ENCODE assay signal across 8 mouse cellular contexts in the genomic region with DNA sequence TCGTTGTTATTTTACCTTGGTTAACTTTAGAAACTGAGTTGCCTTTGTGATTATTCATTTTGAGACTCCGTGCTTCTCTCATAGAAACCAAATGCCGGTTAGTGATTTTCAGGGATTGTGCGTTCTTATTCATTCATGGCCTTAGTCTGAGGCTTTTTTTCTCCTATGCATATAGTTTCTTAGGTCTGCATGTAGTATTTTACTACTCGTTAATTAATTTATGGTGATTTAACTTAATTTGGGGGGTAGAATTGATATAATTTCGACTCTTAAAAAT. TPM values are rescaled to one million over a fixed set of nuclear protein-coding genes. Genes with fewer than 3 reads are reported as not detected.
DNase-seq lines count a peak whose midpoint lies in the region; ATAC-seq and TF ChIP-seq lines count a peak whose summit lies in the region.

No protein-coding gene starts in this region.

- peak overlapping the region; percentile 83 for H3K9ac ChIP-seq in hindbrain, embryonic 14.5 days
- peak overlapping the region; percentile 93 for H3K9ac ChIP-seq in midbrain, embryonic 14.5 days (replicated peaks; ENCODE audit: low read length)

- WGBS in hindbrain, embryonic 14.5 days = 3% methylated on average over 6 of the region's 6 CpGs
- WGBS in midbrain, embryonic 14.5 days = 2% methylated on average over 6 of the region's 6 CpGs

- ATAC-seq in hindbrain, embryonic 14.5 days (ENCODE audit: low FRiP score) = no peak
- ATAC-seq in midbrain, embryonic 14.5 days (ENCODE audit: low FRiP score, low TSS enrichment) = no peak

- peak overlapping the region; percentile 93 for H3K4me3 ChIP-seq in cortical plate, adult 2 months (ENCODE audit: insufficient read depth, low read length)
- peak overlapping the region; percentile 58 for H3K4me3 ChIP-seq in hindbrain, embryonic 14.5 days (replicated peaks; ENCODE audit: low read length)
- peak overlapping the region; percentile 52 for H3K4me3 ChIP-seq in midbrain, embryonic 14.5 days (replicated peaks; ENCODE audit: low read depth, low read length)

- peaks cover 1% of the 10 kb centered on the region; the same call in 1 of the 2 replicates for H3K4me1 ChIP-seq in cortical plate, adult 2 months (ENCODE audit: control insufficient read depth, insufficient read depth, low read length)
- H3K4me1 ChIP-seq in hindbrain, embryonic 14.5 days (replicated peaks; ENCODE audit: control insufficient read depth, insufficient read depth, low read length) = peaks cover 19% of the 10 kb centered on the region; the same call in 1 of the 2 replicates
- peaks cover 17% of the 10 kb centered on the region for H3K4me1 ChIP-seq in midbrain, embryonic 14.5 days (ENCODE audit: control insufficient read depth, insufficient read depth, low read length)

- no peak for TF ChIP-seq CTCF in cortical plate, adult 2 months (IDR thresholded peaks at IDR 0.05; ENCODE audit: extremely low read depth, insufficient read depth, low read length)

- H3K4me2 ChIP-seq in hindbrain, embryonic 14.5 days (replicated peaks) = peak overlapping the region; percentile 71
- H3K4me2 ChIP-seq in midbrain, embryonic 14.5 days (ENCODE audit: low read length) = peak overlapping the region; percentile 59

- H3K36me3 ChIP-seq in hindbrain, embryonic 14.5 days (replicated peaks; ENCODE audit: control insufficient read depth, insufficient read depth) = no peaks in the 10 kb centered on the region
- H3K36me3 ChIP-seq in midbrain, embryonic 14.5 days (ENCODE audit: control insufficient read depth, insufficient read depth, low read length) = no peaks in the 10 kb centered on the region

- H3K27me3 ChIP-seq in hindbrain, embryonic 14.5 days (ENCODE audit: control insufficient read depth, insufficient read depth, low read length) = no peaks in the 10 kb centered on the region
- H3K27me3 ChIP-seq in midbrain, embryonic 14.5 days (ENCODE audit: control insufficient read depth, insufficient read depth, low read length) = no peaks in the 10 kb centered on the region

- no peaks in the 10 kb centered on the region for H3K9me3 ChIP-seq in hindbrain, embryonic 14.5 days (ENCODE audit: control insufficient read depth, low read length)
- H3K9me3 ChIP-seq in midbrain, embryonic 14.5 days (ENCODE audit: control insufficient read depth, low read length) = no peaks in the 10 kb centered on the region

- H3K27ac ChIP-seq in cortical plate, adult 2 months (ENCODE audit: insufficient read depth, low read length) = no peak overlapping the region
- H3K27ac ChIP-seq in hindbrain, embryonic 14.5 days = peak overlapping the region; percentile 100
- peak overlapping the region; percentile 100 for H3K27ac ChIP-seq in midbrain, embryonic 14.5 days (replicated peaks; ENCODE audit: low read depth, low read length)

- no peak for TF ChIP-seq POLR2A in cortical plate, adult 2 months (IDR thresholded peaks at IDR 0.05; ENCODE audit: extremely low read depth, insufficient read depth, low read length)

- peak; percentile 10 for DNase-seq in kidney, adult 9 months
- DNase-seq in kidney, postnatal 10 days = no peak
- peak; percentile 36 for DNase-seq in hindbrain, embryonic 14.5 days (ENCODE audit: low spot score)
- peak; percentile 59 for DNase-seq in midbrain, embryonic 14.5 days
- no peak for DNase-seq in thymus, adult 18-20 months
- DNase-seq in adrenal gland, adult 2 months = no peak
- no peak for DNase-seq in adrenal gland, adult (ENCODE audit: inconsistent age in 2 of 2, low spot score in 1 of 2)

RNA-seq across cellular contexts. Expression of a gene that starts 1.4 kb away (rescaled TPM):
- polyA plus RNA-seq in cortical plate, adult 2 months (2012; rRNA removed) = 34.6 and 35.3 TPM in 2 replicates
- 66.3 and 69.0 TPM in 2 replicates for polyA plus RNA-seq in hindbrain, embryonic 14.5 days (2014; fragmentation: Nextera tagmentation; extraction: Ambion mirVana)
- polyA plus RNA-seq in midbrain, embryonic 14.5 days (2014; fragmentation: Nextera tagmentation; extraction: Ambion mirVana) = 86.4 and 115 TPM in 2 replicates
- total RNA-seq in adrenal gland, adult 2 months (2021) = 10 to 100 TPM; 16.2 to 24.4 TPM
- 14.6 and 21.6 TPM in 2 replicates for polyA plus RNA-seq in adrenal gland, adult 2 months (2012; rRNA removed)

RNA-seq across cellular contexts. Expression of a gene that starts 49.6 kb away (rescaled TPM):
- not detected in 2 replicates for polyA plus RNA-seq in cortical plate, adult 2 months (2012; rRNA removed)
- not detected in 2 replicates for polyA plus RNA-seq in hindbrain, embryonic 14.5 days (2014; fragmentation: Nextera tagmentation; extraction: Ambion mirVana)
- polyA plus RNA-seq in midbrain, embryonic 14.5 days (2014; fragmentation: Nextera tagmentation; extraction: Ambion mirVana) = not detected in 2 replicates
- under 1 TPM in 1 of 2 experiments, not detected in 1; 0.52 TPM for total RNA-seq in adrenal gland, adult 2 months (2021)
- not detected in 2 replicates for polyA plus RNA-seq in adrenal gland, adult 2 months (2012; rRNA removed)

RNA-seq across cellular contexts. Expression of a gene that starts 49.6 kb away (rescaled TPM):
- polyA plus RNA-seq in cortical plate, adult 2 months (2012; rRNA removed) = not detected in 2 replicates
- not detected in 2 replicates for polyA plus RNA-seq in hindbrain, embryonic 14.5 days (2014; fragmentation: Nextera tagmentation; extraction: Ambion mirVana)
- polyA plus RNA-seq in midbrain, embryonic 14.5 days (2014; fragmentation: Nextera tagmentation; extraction: Ambion mirVana) = not detected in 2 replicates
- total RNA-seq in adrenal gland, adult 2 months (2021) = not detected
- not detected in 2 replicates for polyA plus RNA-seq in adrenal gland, adult 2 months (2012; rRNA removed)

RNA-seq across cellular contexts. Expression of a gene that starts 55.4 kb away (rescaled TPM):
- 0.26 and 0.27 TPM in 2 replicates for polyA plus RNA-seq in cortical plate, adult 2 months (2012; rRNA removed)
- polyA plus RNA-seq in hindbrain, embryonic 14.5 days (2014; fragmentation: Nextera tagmentation; extraction: Ambion mirVana) = 0.21 TPM in 2 replicates
- 0.11 and 0.18 TPM in 2 replicates for polyA plus RNA-seq in midbrain, embryonic 14.5 days (2014; fragmentation: Nextera tagmentation; extraction: Ambion mirVana)
- not detected for total RNA-seq in adrenal gland, adult 2 months (2021)
- not detected in 2 replicates for polyA plus RNA-seq in adrenal gland, adult 2 months (2012; rRNA removed)

Comparison
In these comparisons a context has a peak if more than half of its experiments do, and no peak if none do; other contexts are left out.
1. DNase-seq: peak in kidney, adult 9 months (single experiment), hindbrain, embryonic 14.5 days (single experiment) and midbrain, embryonic 14.5 days (single experiment); none in kidney, postnatal 10 days (single experiment), thymus, adult 18-20 months (0 of 2), adrenal gland, adult 2 months (single experiment) and adrenal gland, adult (0 of 2).
2. Peak in every context shown above with its lines, with median percentiles within 50 percentile points of each other: H3K4me3 ChIP-seq.